Mouse (Mus musculus): Measurements from ENCODE around the gene Ccr10. TPM values are rescaled to one million over a fixed set of nuclear protein-coding genes. Genes with fewer than 3 reads are reported as not detected.
"Not testable (repeated sequence)": the region's sequence is repeated elsewhere in the genome, so short reads cannot be mapped to it uniquely, and the experiment has no call there.

The Ccr10 gene
- total RNA-seq, 2 experiments from 2014 or later = 0.07 TPM; not detected in 1

DNA sequence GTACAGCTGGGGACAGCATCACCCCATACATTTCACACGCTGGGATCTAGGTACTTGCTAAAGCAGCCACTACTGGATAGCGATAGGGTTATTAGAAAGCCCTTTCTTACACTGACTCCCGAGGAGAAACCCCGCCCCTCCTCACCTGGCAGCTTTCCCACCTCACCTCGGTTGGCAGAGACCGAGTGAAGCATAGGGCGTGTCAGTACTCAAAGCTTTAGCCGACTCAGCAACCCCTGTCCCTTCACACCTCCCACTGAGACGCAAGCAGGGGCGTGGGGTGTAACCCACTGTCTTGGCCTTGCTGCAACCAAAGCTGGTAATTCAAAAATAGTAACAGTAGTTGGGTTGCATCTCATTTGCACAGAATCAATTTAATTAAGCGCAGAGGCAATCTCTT, 2.1 kb downstream of the Ccr10 start:
- ATAC-seq (ENCODE audit: poor library complexity, severe bottlenecking) = no peak

DNA sequence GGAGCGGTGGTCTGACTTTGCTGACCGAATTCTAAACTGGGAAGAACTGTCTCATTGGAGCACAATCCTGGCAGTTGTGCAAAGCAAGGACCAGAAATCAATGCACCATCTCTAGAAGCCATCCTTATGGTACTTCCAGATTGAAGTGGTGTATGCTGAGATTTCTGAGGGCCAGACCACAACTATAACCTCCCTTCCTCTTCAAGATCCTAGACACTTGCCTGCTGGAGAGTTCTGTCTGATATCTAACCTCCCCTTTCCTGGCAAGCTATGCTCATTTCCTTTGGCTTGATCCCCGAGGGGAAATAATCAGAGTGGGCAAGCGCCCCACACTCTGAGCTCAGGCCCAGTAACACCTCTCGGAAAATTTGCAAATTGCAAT, 2.8 kb downstream of the Ccr10 start:
- ATAC-seq (ENCODE audit: poor library complexity, severe bottlenecking) = no peak

DNA sequence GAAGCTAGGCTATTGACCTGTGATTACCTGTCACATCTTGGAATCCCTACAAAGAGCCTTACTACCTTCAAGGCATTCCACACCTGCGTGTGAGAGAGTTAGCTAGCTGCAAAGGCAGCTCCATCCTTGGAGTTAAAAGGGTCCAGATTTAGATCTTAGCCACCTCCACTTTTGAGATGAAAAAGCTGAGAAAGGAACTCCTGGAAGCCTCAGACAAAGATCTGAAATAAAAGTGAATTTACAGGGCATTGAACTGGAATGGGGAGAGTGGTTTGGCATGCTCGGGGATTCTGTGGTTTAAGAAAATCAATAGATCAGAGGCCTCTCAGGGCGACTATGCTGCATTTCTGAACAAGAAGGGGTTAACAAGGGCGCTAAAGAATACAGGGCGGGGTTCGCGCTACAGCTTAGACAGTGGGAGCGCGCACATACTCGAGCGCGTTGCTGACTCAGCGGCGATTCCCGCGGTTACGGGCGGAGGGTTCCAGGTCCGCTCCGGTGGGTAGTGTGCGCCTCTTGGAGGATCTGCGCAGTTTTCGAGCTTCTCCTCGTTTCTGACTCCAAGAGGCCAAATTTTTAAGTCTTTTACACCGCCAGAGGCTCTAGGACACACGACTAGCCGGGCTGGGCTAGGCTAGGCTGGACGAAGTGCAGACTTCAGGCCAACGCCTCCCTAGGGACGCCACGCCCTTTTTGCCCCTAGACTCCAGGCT, 3.4 kb downstream of the Ccr10 start:
- ATAC-seq (ENCODE audit: poor library complexity, severe bottlenecking) = peak; percentile 19; the same call in 1 of the 2 replicates

DNA sequence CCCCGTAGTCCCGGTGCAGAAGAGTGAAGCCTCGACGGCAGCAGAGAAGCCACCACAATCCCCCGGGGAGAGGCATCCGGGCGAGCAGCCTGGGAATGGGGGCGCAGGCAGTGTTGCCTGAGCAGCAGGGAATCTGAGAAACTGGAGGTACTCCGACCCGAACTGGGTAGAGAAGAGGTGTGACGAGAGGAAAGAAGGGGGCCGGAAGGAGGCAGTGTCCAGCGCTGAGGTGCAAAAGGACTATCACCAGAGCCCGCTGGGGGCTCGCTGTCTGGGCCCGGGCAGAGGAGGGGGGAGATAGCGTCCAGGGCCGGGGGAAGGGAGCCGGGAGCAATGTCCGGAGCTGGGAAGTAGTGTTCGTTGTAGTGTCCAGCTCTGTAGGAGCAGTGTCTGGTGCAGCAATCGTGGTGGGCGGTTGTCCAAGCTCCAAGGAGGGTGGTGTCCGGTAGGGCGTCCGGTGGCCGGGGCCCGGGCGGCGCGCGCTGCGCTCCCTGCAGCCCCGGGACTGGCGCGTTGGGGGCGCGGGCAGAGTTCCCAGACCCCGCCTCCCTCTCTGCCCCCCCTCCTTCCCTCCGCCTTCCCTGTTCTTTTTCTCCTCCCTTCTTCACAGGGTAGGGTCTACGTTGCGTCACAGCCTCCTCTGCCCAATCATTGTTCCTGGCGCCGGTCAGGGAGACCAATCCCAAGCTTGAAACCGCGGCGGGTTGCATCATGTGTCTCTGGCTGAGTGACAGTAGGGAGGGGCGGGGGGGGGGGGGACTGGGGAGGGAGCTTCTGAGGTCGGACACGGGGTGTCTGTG, 4.2 kb downstream of the Ccr10 start, which contains the start of gene Plekhh3:
Gene Plekhh3, minus strand, starts transcription at position 541 of the 800 bp plus-strand sequence.
- peak; percentile 63 for ATAC-seq (ENCODE audit: poor library complexity, severe bottlenecking)

DNA sequence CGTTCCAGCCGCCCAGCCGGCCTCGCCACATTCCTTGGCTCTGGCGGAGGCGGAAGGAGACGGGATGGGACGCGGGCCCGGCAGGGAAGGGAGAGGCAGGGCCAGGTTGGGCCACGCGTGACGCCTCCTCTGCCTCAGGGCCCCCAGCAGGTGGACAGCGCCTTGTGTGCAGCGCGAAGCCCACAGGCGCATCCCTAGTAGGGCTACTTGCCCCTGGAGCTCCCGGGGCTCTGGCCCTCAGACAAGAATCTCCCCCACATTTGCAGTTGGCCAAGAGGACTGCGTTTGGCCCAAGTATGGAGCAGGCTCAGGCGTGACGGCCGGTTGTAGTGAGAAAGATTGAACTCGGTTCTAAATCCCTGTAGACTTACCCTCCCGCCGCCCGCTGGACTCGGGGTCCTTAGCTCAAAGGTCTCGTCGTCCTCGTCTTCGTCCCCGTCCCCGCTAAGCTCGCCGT, 4.9 kb downstream of the Ccr10 start, which contains the start of gene Cntnap1:
Gene Cntnap1, plus strand, starts transcription at position 170 of the 457 bp plus-strand sequence.
- ATAC-seq (ENCODE audit: poor library complexity, severe bottlenecking) = no peak

DNA sequence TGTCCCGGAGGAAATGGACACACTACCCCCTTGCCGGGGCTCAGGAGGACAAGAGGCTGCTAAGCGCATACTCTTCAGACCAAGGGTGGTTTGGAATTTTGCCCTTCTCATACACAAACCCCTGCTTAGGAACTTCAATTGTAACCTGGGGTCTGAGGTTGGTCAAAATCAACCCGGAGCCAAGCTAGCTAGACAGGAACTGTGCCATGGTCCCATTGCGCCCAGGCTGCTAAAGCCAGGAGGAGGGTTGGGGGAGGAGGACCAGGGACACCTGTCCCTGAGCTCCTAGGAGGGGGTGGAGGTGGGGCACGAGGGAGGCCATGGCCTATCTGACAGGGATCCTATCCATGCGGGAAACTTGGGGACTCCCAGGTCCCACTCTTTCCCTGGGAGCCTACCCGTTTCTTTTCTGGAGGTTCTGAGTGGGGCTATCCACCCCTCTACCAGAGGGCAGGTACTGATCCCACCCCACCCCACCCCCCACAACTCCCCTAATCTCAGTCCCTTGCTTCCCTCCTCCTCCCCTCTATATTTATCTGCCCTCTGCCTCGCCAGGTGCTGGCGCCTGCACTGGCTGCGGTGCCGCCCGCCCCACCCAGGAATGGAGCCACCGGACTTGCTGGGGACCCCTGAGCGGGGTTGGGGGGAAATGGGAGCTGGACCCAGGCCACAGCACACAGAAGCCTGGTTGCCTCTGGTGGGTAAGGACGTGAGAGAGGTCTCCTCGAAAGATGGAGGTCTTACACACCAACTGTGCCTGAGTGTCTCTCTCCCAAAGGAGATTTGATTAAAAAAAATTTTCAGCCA, 5.7 kb downstream of the Ccr10 start:
- no peak for ATAC-seq (ENCODE audit: poor library complexity, severe bottlenecking)

DNA sequence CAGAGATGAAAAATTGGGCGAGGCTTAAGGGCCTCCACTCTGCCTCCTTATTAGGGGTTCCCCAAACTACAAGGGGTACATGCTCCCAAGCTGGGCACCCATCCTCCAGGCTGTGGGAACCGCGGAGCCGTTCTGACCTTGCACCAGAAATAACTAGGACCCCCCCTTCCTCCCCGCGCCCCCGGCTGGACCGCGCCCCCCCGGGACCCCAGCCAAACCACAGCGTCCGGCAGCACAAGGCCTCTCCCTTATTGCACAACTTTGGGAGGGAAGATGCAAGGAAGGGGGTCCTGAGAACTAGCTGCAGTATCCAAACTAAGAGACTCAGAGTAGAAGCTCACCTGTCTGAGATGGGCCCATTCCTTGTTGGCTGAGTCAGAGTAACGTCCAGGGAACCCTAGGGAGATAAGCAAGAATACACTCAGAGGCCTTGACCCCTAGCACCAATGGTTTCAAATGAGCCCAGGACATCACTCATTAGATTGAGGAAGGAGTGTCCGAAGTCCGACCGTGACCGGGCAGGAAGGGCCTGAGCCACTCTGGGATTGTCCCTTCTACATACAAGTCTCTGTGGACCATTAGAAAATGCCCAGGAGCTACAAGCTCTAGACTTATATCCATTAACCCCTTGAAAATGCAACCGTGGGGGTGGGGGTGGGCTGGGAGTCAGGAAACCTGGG, 6.8 kb downstream of the Ccr10 start:
- ATAC-seq (ENCODE audit: poor library complexity, severe bottlenecking) = no peak

DNA sequence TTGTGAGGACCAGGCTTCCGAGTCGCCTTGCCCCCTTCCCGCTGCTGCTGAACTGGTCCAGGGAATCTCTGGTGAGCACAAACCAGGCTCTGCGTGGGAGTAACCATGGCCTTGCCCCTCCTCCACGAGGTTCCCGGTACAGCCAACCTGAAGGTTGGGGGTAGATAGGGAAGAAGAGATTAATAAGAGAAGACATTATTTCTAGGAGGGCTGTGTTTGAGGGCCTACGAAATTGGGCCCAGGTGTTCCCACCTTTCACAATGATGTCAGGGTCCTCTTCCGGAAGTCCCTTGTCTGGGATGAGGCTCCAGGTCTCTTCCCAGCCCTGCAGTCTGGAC, 7.3 kb downstream of the Ccr10 start:
- ATAC-seq (ENCODE audit: poor library complexity, severe bottlenecking) = no peak

DNA sequence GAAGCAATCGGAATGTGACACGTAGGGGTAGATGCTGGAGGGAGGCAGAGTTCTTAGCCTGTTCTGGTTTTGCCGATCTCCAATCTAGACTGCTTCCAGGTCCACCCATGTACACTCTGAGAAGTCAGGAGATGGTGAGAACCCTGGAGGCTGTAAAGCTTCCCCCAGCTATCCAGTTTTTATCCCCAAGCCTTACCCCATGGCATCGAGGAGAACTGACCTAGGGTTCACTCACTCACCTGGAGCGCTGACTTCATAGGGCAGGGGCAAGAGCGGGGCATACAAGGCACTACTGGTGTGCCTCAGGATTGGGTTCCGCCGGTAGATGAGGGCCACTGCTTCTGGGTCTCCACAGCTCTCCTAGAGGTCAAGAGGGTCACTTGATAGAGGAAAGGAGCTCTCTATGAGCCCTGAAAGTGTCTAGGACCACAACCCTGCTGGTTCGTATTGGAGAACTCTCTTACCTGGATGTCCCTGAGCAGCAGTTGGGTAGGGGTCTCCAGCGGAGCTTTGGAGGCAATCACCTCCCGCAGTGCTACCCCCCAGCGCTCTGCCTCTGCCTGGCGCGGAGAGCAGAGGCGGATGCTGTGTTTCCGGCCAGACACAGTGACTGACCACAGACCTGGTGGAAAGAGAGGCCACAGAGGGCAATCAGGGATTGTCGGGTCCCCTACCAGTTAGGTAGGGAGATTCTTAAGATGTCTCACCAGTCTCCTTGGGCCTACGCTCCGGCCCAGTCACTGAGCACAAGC, 7.9 kb downstream of the Ccr10 start:
- no peak for ATAC-seq (ENCODE audit: poor library complexity, severe bottlenecking)

DNA sequence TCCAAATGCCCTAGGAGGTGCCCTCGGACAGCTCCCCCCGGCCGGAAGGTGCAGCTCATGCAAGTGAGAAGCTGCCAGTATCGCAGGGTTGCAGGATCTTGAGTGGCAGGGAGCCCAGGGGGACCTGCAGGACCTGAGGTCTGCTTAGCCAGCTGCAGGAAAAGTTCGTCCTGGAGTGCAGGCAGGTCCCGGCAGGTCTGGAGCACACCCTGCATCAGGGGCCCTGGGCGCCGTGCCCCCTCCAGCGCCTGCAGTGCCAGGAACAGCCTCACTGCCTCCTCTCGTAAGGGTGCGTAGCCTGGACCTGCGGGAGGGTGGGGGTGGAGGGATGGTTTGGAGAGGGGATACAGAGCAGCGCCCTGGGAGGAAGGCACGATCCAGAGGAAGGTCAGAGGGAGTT, 8.9 kb downstream of the Ccr10 start:
- no peak for ATAC-seq (ENCODE audit: poor library complexity, severe bottlenecking)

DNA sequence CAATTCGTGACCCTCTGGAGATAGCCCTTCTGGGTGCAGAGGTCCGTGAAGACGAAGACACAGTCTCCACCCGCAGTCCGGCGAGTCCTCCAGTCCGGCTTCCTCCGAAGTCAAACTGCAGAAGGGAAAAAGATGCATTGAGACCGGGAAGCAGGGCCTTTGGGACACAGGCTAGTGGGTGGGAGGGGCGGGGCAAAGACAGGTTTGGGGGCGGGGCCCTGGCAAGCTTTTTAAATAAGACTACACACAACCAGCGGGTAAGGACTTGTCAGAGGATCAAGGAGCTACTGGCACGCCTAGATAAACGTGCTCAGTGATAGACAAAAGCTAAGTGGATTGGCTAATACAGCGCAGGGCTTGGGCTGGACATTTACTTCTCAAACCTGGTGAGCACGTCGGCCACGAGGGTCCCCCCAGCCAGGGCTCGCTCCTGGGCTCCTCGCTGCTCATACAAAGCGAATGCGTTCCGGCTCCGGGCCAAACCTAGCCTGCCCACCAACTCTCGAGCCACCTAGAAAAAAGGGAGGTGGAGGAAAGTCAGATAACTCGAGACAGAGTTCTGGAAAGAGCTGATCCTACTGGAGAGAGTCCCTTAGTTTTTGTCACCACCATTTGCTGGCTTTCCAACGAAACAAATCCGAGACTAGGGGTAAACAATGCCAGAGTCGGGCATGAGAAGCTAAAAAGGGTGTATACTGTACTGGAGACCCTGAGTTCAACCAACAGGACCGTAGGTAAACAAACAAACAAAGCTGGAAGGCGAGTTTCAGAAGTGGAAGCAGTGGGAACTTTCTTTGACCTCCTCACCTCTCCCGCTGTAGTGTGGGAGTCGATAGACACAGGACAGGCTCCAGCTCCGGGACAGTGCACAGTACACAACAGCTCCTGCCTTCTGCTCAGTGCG, 10.3 kb downstream of the Ccr10 start:
- ATAC-seq (ENCODE audit: poor library complexity, severe bottlenecking) = no peak

DNA sequence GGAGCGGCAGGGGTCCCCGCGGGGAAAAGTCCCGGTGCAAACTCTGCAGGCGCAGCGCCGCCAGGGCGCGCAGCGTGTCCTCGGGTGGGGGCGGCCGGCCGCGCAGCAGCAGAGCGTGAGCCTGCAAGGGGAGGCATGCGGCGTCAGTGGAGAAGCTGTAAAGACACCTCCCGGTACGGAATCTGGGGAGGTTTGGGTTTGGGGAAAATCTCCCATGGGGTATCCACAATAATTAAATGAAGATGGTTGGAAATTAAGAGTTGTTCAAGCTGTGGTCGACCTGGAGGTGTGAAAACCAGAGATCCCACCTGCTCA, 10.9 kb downstream of the Ccr10 start:
- ATAC-seq (ENCODE audit: poor library complexity, severe bottlenecking) = no peak

DNA sequence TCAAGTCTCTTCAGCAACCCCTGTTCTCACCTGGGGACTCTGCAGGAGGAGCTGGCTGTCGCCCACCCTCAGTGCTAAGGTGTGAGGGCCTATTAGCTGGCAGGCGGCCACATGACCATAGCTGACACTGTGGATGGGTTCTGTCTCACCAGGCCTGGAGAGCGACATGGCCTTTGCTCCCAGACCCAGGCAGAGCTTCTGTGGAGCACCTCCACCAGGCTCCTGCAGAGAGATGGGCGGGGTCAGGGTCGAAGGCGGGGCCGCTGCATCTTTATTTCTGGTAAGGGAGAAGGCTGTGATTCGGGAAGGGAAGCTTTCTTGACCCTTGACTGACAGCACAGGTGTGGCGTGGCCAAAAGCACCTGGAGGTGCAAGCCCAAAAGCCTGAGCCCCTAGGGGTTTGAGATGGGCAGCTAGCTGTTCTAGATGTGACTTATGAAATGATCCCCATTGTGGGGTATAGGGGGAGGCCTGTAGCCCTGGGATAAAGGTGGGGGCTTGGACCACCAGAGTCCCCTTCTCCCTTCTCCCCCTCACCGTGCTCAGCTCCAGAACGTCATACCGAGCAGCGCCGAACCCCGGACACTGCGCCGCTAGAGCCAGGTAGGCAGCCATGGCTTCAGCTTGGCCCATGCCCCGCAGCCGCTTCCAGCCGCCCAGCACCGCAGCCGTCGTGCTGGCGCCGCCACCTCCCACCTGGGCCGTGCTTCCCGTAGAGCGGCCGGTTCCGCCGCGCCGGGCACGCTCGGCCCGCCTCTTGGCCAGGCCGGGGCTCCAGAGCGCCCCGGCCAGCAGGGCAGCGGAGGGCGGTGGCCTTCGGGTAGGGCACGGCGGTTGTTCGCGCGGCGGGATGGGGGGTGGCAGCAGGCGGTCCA, 11.5 kb downstream of the Ccr10 start:
- no peak for ATAC-seq (ENCODE audit: poor library complexity, severe bottlenecking)

DNA sequence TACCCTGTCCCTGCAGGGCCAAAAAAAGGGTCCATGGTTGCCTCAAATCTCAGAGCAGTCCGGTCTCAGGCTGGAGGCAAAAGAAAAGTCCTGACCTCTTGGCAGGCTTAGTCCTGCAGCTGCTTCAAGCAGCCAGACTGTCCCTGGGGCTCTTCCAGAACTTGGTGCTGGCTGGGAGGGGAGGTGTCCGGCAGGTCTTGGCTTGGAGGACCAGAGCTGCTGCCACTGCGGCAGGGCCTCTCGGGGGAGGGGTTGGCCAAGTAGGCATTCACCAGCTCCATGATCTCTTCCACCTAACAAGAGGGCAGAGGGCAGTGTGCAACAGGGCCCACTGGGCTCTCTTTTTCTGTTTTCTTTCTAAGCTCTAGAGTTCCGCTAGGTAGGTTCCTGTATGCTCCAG, 12.5 kb downstream of the Ccr10 start:
- no peak for ATAC-seq (ENCODE audit: poor library complexity, severe bottlenecking)

DNA sequence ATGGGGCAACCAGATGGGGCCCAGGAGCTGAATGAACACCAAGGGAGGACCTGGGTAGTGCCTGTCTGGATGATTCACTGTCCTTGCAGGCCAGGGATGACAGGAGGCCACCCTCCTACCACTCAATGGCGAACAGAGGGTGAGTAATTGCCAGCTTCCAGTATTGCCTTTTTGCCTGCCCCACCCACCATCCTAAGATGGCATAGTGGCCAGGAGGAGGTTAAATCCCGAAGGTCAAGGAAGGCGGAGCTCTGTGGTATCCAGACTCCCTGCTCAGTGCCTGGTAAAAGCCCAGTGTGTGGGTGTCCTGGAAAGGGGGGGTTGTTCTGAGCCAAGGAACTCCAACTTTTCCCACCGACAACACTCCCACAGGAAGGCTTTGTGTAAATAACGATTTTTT, 12.9 kb downstream of the Ccr10 start:
- ATAC-seq (ENCODE audit: poor library complexity, severe bottlenecking) = no peak

DNA sequence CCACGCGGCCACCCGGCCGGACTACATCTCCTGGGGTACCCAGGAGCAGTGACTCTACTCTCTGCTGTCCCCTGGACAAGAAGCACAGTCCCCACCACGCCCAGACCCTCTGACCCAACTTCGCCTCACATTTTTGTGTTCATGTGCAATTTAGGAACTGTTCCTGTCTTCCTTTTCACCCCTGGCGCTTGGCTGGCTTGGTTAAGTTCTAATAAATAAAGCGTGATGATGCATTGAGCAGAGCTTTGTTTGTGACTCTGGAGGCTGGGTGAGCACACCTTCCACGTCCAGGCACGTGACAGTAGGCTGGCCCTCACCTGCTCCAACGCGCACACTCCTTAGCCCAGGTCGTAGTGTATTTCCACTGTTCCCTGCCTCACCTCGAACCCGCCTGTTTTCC, 13.7 kb downstream of the Ccr10 start:
- no peak for ATAC-seq (ENCODE audit: poor library complexity, severe bottlenecking)

DNA sequence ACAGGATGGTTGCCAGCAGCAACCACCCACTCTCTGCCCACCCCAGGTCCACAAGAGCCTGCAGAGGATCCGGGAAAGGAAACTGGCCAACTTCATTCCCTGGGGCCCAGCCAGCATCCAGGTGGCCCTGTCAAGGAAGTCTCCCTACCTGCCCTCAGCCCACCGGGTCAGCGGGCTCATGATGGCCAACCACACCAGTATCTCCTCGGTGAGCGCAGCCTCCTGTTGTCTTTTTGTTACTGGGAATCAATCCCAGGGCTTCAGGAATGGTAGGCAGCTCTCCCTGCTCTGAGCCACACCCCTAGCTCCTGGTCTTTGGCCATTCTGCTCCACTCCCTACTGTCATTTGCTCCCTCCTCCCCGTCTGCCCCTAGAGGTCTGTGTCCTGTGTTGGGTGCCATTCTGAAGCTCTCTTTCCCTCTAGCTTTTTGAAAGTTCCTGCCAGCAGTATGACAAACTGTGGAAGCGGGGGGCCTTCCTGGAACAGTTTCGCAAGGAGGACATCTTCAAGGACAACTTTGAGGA, 14.2 kb downstream of the Ccr10 start:
- not testable (repeated sequence) for ATAC-seq (ENCODE audit: poor library complexity, severe bottlenecking)

DNA sequence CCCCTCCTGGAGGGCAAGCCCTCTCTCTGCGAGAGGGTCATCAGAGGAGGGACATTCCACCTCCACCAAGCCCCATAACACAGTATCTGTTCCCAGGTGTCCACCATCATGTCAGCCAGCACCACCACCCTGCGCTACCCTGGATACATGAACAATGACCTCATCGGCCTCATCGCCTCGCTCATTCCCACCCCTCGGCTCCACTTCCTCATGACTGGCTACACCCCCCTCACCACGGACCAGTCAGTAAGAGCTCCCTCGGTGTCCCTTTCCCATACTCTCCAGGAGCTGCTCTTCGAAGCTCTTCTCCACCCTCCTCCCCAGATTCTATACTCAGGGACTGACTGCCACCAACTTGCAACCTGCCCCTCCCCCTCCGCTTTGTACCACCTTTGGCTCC, 15.1 kb downstream of the Ccr10 start:
- ATAC-seq (ENCODE audit: poor library complexity, severe bottlenecking) = not testable (repeated sequence)

All from megakaryocyte, adult 5-6 weeks (primary cell).